Mouse (Mus musculus): ENCODE data around the gene Dnm3. TPM values are rescaled to one million over a fixed set of nuclear protein-coding genes. Genes with fewer than 3 reads are reported as not detected.

Dnm3 gene
- polyA plus RNA-seq, 1 experiment: 0.43 TPM

DNA sequence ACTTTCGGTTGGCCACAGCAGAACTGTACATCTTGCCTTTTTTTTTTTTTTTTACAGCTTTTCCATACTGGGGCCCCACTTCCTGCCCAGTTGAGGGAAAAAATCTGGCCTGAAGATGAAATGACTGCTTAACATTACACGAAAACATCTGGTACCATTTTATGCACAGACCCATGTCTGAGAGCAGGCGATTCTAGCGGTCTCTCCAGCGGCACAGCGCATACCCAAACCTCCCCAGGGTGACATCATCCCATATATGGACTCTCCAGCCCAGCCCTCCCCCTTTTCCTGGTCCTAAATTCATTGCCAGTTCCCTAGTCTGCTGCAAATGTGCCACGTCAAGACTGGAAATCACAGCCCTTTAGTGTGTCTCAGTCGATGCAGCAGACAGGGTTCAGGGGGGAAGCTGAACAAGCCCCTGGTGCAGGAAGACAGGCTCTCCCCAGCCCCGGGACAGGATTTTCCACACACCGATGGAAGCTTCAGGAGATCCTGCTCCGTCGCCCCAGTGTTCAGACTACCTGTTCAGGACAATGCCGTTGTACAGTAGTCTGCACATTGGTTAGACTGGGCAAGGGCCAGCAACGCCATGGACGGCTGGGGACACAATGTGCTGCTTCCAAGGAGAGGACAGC is 260.4 kb downstream of the Dnm3 start:
- peak overlapping the region; percentile 33 for H3K27ac ChIP-seq (ENCODE audit: insufficient read depth, low read length)
- TF ChIP-seq CTCF (IDR thresholded peaks at IDR 0.05; ENCODE audit: extremely low read depth, insufficient read depth, insufficient read length, insufficient replicate concordance) (no peak), POLR2A (IDR thresholded peaks at IDR 0.05; ENCODE audit: low read depth, low read length) (no peak)
- DNase-seq (ENCODE audit: low read depth in 1 of 2, low spot score in 2 of 2): no peak

DNA sequence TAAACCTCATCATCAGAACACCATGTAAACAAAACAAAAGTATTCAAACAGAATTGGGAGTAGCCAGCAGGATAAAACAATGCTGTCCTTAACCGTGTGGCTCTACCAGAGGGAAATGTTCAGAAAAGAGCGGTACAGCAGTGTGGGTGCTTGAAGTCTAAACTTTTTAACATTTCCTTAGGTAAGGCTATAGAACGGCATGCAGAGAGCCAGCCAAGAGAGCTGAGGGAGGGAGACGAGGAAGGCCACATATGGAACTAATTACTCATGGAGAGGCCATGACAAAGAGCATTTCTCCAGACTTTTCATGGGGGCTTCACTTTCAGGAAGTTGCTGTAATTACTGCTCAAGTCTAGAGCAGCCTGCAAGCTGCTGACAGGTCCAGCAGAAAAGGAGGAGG is 261.2 kb downstream of the Dnm3 start:
- WGBS: 76% methylated on average over 4 of the region's 4 CpGs
- no peak overlapping the region for H3K4me3 ChIP-seq (ENCODE audit: extremely low read depth, insufficient read depth, insufficient read length)
- TF ChIP-seq POLR2A (IDR thresholded peaks at IDR 0.05; ENCODE audit: low read depth, low read length) (no peak), CTCF (IDR thresholded peaks at IDR 0.05; ENCODE audit: extremely low read depth, insufficient read depth, insufficient read length, insufficient replicate concordance) (no peak)
- H3K27me3 ChIP-seq (ENCODE audit: control insufficient read depth, insufficient read depth, low read length): no peaks in the 10 kb centered on the region
- DNase-seq (ENCODE audit: low read depth in 1 of 2, low spot score in 2 of 2): no peak
- H3K36me3 ChIP-seq (ENCODE audit: control insufficient read depth, insufficient read depth, low read length): no peaks in the 10 kb centered on the region
- H3K4me1 ChIP-seq (ENCODE audit: control insufficient read depth, insufficient read depth, insufficient read length): no peaks in the 10 kb centered on the region
- no peak overlapping the region for H3K27ac ChIP-seq (ENCODE audit: insufficient read depth, low read length)

More for the DNA sequence above, 260.4 kb downstream of the Dnm3 start:
- no peaks in the 10 kb centered on the region for H3K36me3 ChIP-seq (ENCODE audit: control insufficient read depth, insufficient read depth, low read length)
- 73% methylated on average over 15 of the region's 15 CpGs for WGBS
- no peaks in the 10 kb centered on the region for H3K4me1 ChIP-seq (ENCODE audit: control insufficient read depth, insufficient read depth, insufficient read length)
- H3K4me3 ChIP-seq (ENCODE audit: extremely low read depth, insufficient read depth, insufficient read length): peak overlapping the region; percentile 42; the same call in 1 of the 2 replicates
- H3K27me3 ChIP-seq (ENCODE audit: control insufficient read depth, insufficient read depth, low read length): no peaks in the 10 kb centered on the region

DNA sequence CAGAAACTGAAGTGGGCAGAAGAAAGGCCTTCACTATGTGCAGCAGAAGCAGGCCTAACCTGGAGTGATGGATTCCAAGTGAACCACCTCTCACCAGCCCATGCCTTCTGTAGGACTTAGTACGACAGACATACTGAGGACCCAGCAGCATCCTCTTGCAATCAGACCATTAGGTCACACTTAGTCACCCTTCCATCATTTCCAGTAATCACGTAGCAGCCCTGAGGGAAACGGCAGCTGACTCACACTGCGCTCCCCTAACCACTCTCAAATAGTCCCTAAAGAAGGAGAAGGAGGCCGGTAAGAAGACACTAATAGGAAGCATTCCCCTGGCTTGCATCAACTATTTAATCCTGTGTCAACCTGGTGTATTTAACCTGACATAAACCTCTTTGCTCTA is 262.1 kb downstream of the Dnm3 start:
- Histone ChIP-seq H3K27ac (ENCODE audit: insufficient read depth, low read length) (no peak overlapping the region), H3K27me3 (ENCODE audit: control insufficient read depth, insufficient read depth, low read length) (no peaks in the 10 kb centered on the region), H3K4me1 (ENCODE audit: control insufficient read depth, insufficient read depth, insufficient read length) (no peaks in the 10 kb centered on the region), H3K36me3 (ENCODE audit: control insufficient read depth, insufficient read depth, low read length) (no peaks in the 10 kb centered on the region), H3K4me3 (ENCODE audit: extremely low read depth, insufficient read depth, insufficient read length) (no peak overlapping the region)
- TF ChIP-seq POLR2A (IDR thresholded peaks at IDR 0.05; ENCODE audit: low read depth, low read length): no peak
- no peak for TF ChIP-seq CTCF (IDR thresholded peaks at IDR 0.05; ENCODE audit: extremely low read depth, insufficient read depth, insufficient read length, insufficient replicate concordance)
- DNase-seq (ENCODE audit: low read depth in 1 of 2, low spot score in 2 of 2): no peak
- 89% methylated on average over 5 of the region's 5 CpGs for WGBS

DNA sequence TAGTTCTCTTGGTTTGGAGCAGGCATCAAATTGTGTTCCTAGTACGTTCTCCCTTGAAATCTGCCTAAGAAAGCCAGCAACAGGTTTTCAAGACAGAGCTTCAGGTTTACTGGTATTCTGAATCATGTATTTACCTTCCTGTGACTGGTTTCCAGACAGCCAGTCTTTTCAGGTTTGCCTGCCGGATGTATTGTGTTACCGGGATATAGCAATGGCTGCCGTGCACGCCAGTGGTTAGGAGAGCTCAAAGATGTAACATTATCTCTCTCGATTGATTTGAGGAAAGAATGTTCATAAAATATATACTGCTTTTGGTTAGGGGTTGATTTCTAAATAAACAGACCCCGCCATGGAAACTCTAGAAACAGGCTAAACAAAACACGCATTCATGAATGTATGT is 264.8 kb downstream of the Dnm3 start:
- DNase-seq (ENCODE audit: low read depth in 1 of 2, low spot score in 2 of 2): no peak
- Histone ChIP-seq H3K4me1 (ENCODE audit: control insufficient read depth, insufficient read depth, insufficient read length) (no peaks in the 10 kb centered on the region), H3K4me3 (ENCODE audit: extremely low read depth, insufficient read depth, insufficient read length) (no peak overlapping the region), H3K36me3 (ENCODE audit: control insufficient read depth, insufficient read depth, low read length) (no peaks in the 10 kb centered on the region), H3K27me3 (ENCODE audit: control insufficient read depth, insufficient read depth, low read length) (no peaks in the 10 kb centered on the region), H3K27ac (ENCODE audit: insufficient read depth, low read length) (no peak overlapping the region)
- 94% methylated on average over 8 of the region's 8 CpGs for WGBS
- TF ChIP-seq POLR2A (IDR thresholded peaks at IDR 0.05; ENCODE audit: low read depth, low read length) (no peak), CTCF (IDR thresholded peaks at IDR 0.05; ENCODE audit: extremely low read depth, insufficient read depth, insufficient read length, insufficient replicate concordance) (no peak)

DNA sequence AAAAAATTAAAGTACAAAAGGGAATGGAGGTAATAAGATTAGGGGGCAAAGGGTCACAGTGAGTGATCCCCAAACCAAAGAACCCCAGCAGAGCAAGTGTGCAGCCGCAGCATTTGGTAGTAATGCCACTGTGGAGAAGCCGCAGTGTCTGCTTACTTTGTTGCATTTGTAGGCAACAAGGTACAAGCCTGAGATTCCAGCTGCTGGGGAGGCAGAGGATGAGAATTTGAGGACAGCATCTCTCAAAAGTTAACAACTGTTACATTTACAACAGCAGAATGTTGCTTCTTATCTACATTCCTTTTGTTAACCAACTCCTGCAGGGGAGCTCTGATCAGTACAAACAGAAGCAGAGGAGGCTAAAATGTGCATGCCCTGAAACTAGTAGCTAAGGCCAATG is 267.3 kb downstream of the Dnm3 start:
- no peaks in the 10 kb centered on the region for H3K4me1 ChIP-seq (ENCODE audit: control insufficient read depth, insufficient read depth, insufficient read length)
- WGBS: 95% methylated on average over 2 of the region's 2 CpGs
- TF ChIP-seq POLR2A (IDR thresholded peaks at IDR 0.05; ENCODE audit: low read depth, low read length) (no peak), CTCF (IDR thresholded peaks at IDR 0.05; ENCODE audit: extremely low read depth, insufficient read depth, insufficient read length, insufficient replicate concordance) (no peak)
- no peaks in the 10 kb centered on the region for H3K36me3 ChIP-seq (ENCODE audit: control insufficient read depth, insufficient read depth, low read length)
- no peaks in the 10 kb centered on the region for H3K27me3 ChIP-seq (ENCODE audit: control insufficient read depth, insufficient read depth, low read length)
- H3K4me3 ChIP-seq (ENCODE audit: extremely low read depth, insufficient read depth, insufficient read length): no peak overlapping the region
- H3K27ac ChIP-seq (ENCODE audit: insufficient read depth, low read length): no peak overlapping the region
- DNase-seq (ENCODE audit: low read depth in 1 of 2, low spot score in 2 of 2): no peak

DNA sequence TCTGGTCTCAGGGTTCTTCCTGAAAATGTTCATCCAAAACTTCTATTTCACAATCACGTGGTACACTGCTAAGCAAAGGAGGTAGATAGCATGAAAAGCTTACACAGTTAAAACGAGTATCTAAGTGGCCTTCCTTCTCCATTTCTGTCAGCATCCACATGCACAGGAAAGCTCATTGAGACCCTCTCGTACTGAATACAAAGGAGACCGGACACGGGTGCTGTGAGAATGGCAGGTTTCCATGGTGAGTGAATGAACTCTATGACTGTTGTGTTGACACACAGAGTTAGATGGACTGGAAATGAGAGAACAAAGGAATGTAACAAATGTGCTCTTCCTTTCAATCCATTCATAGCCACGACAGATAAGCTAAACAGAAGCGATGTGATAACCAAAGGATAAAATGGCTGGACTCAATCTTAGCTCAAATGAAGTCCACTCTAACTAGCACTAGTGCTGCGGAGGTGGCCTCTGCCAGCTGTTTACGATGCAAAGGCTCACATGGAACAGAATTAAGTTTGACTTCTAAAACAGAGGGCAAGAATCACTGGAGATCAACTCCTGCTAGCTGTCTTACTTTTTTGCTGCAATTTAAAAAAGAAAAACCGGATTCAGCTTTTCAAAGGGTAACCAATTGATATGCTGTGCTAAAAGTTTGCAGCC is 268.2 kb downstream of the Dnm3 start:
- no peaks in the 10 kb centered on the region for H3K27me3 ChIP-seq (ENCODE audit: control insufficient read depth, insufficient read depth, low read length)
- H3K27ac ChIP-seq (ENCODE audit: insufficient read depth, low read length): no peak overlapping the region
- no peaks in the 10 kb centered on the region for H3K36me3 ChIP-seq (ENCODE audit: control insufficient read depth, insufficient read depth, low read length)
- no peak overlapping the region for H3K4me3 ChIP-seq (ENCODE audit: extremely low read depth, insufficient read depth, insufficient read length)
- DNase-seq (ENCODE audit: low read depth in 1 of 2, low spot score in 2 of 2): no peak
- WGBS: 82% methylated on average over 10 of the region's 10 CpGs
- H3K4me1 ChIP-seq (ENCODE audit: control insufficient read depth, insufficient read depth, insufficient read length): no peaks in the 10 kb centered on the region
- TF ChIP-seq CTCF (IDR thresholded peaks at IDR 0.05; ENCODE audit: extremely low read depth, insufficient read depth, insufficient read length, insufficient replicate concordance) (no peak), POLR2A (IDR thresholded peaks at IDR 0.05; ENCODE audit: low read depth, low read length) (no peak)

DNA sequence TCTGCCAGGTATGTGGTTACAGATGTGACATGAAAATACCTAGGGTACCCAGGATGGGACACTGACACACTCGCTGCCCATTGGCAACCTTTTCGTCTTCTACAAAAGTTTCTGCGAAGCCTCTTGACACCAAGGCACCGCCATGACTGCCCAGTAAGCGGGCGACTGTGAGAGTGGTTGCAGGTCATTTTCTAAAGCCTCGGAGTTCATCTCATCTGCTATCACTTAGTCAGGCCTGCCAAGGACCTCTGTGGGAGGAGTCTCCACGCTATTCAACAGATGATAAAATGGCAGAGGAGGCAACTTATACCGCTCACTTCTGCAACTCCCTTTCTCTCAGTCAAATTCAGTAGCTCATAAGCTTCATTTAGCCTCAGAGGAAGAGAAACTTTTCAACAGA is 268.8 kb downstream of the Dnm3 start:
- H3K27ac ChIP-seq (ENCODE audit: insufficient read depth, low read length): no peak overlapping the region
- H3K27me3 ChIP-seq (ENCODE audit: control insufficient read depth, insufficient read depth, low read length): no peaks in the 10 kb centered on the region
- no peaks in the 10 kb centered on the region for H3K36me3 ChIP-seq (ENCODE audit: control insufficient read depth, insufficient read depth, low read length)
- H3K4me3 ChIP-seq (ENCODE audit: extremely low read depth, insufficient read depth, insufficient read length): no peak overlapping the region
- 94% methylated on average over 9 of the region's 9 CpGs for WGBS
- no peak for TF ChIP-seq CTCF (IDR thresholded peaks at IDR 0.05; ENCODE audit: extremely low read depth, insufficient read depth, insufficient read length, insufficient replicate concordance)
- TF ChIP-seq POLR2A (IDR thresholded peaks at IDR 0.05; ENCODE audit: low read depth, low read length): no peak
- H3K4me1 ChIP-seq (ENCODE audit: control insufficient read depth, insufficient read depth, insufficient read length): no peaks in the 10 kb centered on the region
- DNase-seq (ENCODE audit: low read depth in 1 of 2, low spot score in 2 of 2): no peak
